Mouse (Mus musculus) heart, postnatal 0 days (tissue): ENCODE data around the gene 1700061G19Rik.

ENCODE experiments used
- CTCF ChIP-seq: IDR thresholded peaks from 2 replicates; pipeline ENCODE4 v1.5.1; 2016; ENCODE audit warnings: antibody characterized with exemption, control low read depth, low read depth
- EP300 ChIP-seq: IDR thresholded peaks from 2 replicates; pipeline ENCODE4 v1.6.1; 2016; ENCODE audit warnings: antibody characterized with exemption, low read depth

DNA sequence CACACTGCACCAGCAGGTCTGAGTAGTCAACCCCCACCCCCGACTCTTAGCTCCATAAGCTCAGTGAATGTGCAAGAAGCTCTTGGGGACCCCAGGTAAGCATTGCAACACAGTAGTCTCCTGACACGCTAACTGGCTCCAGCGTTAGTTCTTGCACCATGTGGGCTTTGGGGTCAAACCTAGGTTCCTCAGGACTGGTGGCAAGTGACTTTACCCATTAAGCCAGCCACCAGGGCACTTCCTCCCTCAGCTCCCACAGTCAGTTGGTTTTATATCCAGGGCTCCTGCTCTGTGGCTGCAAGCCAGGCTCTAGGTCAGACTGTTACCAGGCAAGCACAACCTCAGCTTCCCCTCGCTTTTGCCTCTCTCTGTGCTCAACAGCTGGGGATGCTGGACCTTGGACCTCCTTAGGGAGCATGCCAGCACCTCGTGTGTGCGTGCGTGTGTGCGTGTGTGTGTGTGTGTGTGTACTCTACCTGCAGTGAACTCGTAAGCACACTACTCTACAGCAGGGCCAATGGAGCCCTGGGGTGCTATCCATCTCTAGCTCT is 20.2 kb downstream of the 1700061G19Rik start:
- TF ChIP-seq EP300, result no peak
- no peak for TF ChIP-seq CTCF
